Mouse (Mus musculus) CH12.LX (cell line): ENCODE data around the gene Ncapg2.

Source experiments
- ELF1 ChIP-seq: IDR thresholded peaks from 2 replicates; pipeline ENCODE4 v1.6.1; 2014; ENCODE audit warnings: low read depth, mild to moderate bottlenecking, inconsistent platforms, low read length, improper control_type of control experiment
- EP300 ChIP-seq: IDR thresholded peaks from 2 replicates; pipeline ENCODE4 v1.6.1; 2011; ENCODE audit warnings: low read length, improper control_type of control experiment
- MAFK ChIP-seq: IDR thresholded peaks from 2 replicates; pipeline ENCODE4 v1.6.1; 2011; ENCODE audit warnings: low read length, improper control_type of control experiment; ENCODE audit not compliant: insufficient replicate concordance
- MAZ ChIP-seq: IDR thresholded peaks from 2 replicates; pipeline ENCODE4 v1.6.1; 2012; ENCODE audit warnings: low read depth, mild to moderate bottlenecking, inconsistent platforms, low read length, improper control_type of control experiment, moderate library complexity
- POLR2A ChIP-seq: IDR thresholded peaks from 2 replicates; pipeline ENCODE4 v1.6.1; 2011; ENCODE audit warnings: low read depth, mild to moderate bottlenecking, improper control_type of control experiment, low read length
- POLR2AphosphoS2 ChIP-seq: IDR thresholded peaks from 2 replicates; pipeline ENCODE4 v1.6.1; 2011; ENCODE audit warnings: low read depth, low read length, improper control_type of control experiment
- RAD21 ChIP-seq: IDR thresholded peaks from 2 replicates; pipeline ENCODE4 v1.6.1; 2011; ENCODE audit warnings: low read depth, mild to moderate bottlenecking, low read length, improper control_type of control experiment, moderate library complexity
- SIN3A ChIP-seq: IDR thresholded peaks from 2 replicates; pipeline ENCODE4 v1.6.1; 2012; ENCODE audit warnings: low read length, improper control_type of control experiment, inconsistent platforms
- TBP ChIP-seq: conservative IDR thresholded peaks from 2 replicates; pipeline ENCODE4 v1.6.1; 2011; ENCODE audit warnings: low read depth, low read length, improper control_type of control experiment
- USF2 ChIP-seq: conservative IDR thresholded peaks from 2 replicates; pipeline ENCODE4 v1.6.1; 2011; ENCODE audit warnings: low read depth, low read length, improper control_type of control experiment
- ZKSCAN1 ChIP-seq: IDR thresholded peaks from 2 replicates; pipeline ENCODE4 v1.6.1; 2012; ENCODE audit warnings: low read depth, inconsistent platforms, low read length, improper control_type of control experiment, borderline replicate concordance

DNA sequence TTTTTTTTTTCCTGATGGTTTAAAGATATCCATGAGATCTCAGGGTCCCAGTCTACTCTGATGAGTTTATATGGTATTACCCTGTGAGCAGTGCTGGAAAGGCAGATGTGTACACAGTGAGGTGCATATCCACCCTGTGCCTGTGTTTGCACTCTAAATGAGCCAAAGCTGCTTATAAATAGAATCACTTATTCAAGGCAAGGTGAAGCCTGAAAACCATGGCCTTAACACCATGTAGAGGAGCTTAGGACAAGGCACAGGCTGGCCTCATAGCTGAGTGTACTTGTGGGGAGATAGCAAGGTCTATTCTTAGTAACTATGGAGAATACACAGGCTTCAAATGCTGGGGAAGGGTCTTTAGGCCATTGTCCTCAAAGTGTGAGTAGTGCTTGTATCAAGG is 93.5 kb downstream of the Ncapg2 start:
- no peak for TF ChIP-seq MAFK
- TF ChIP-seq EP300 = no peak
- no peak for TF ChIP-seq USF2
- no peak for TF ChIP-seq ZKSCAN1
- no peak for TF ChIP-seq POLR2A
- TF ChIP-seq SIN3A = no peak
- no peak for TF ChIP-seq RAD21
- no peak for TF ChIP-seq MAZ
- no peak for TF ChIP-seq POLR2AphosphoS2
- TF ChIP-seq ELF1 = no peak
- no peak for TF ChIP-seq TBP
